Mouse (Mus musculus) limb, embryonic 14.5 days (tissue): ENCODE measurements around the gene Arhgap21. TPM values are rescaled to one million over a fixed set of nuclear protein-coding genes. Genes with fewer than 3 reads are reported as not detected.

Experiments used
- ATAC-seq: fragments of 200-750 bp; cut with Nextera tagmentation; 2 replicates; pipeline ENCODE4 v1.8.0; 2017; ENCODE audit warnings: low read depth, moderate number of reproducible peaks, moderate TSS enrichment; ENCODE audit not compliant: low FRiP score
- DNase-seq: peaks from one replicate; pipeline ENCODE4 v3.0.0-alpha.2; 2015; ENCODE audit warnings: low spot score
- H3K27ac ChIP-seq: fragments of 300-500 bp; sonication (generic); replicated peaks from 2 replicates; pipeline ENCODE4 v1.5.1; 2014; ENCODE audit warnings: low read depth, mild to moderate bottlenecking, low read length, moderate library complexity, mixed read lengths
- H3K27me3 ChIP-seq: fragments of 300-500 bp; sonication (generic); 2 replicates; pipeline ENCODE4 v1.6.1; 2014; ENCODE audit warnings: low read length, mixed read lengths; ENCODE audit not compliant: control insufficient read depth, insufficient read depth
- H3K36me3 ChIP-seq: fragments of 300-500 bp; sonication (generic); 2 replicates; pipeline ENCODE4 v1.6.1; 2014; ENCODE audit warnings: mild to moderate bottlenecking, low read length, moderate library complexity, mixed read lengths; ENCODE audit not compliant: control insufficient read depth, insufficient read depth
- H3K4me1 ChIP-seq: fragments of 300-500 bp; sonication (generic); 2 replicates; pipeline ENCODE4 v1.6.1; 2014; ENCODE audit warnings: antibody characterized with exemption, low read length, mixed read lengths; ENCODE audit not compliant: control insufficient read depth, insufficient read depth
- H3K4me2 ChIP-seq: fragments of 300-500 bp; sonication (generic); replicated peaks from 2 replicates; pipeline ENCODE4 v1.6.1; 2014; ENCODE audit warnings: low read depth, mild to moderate bottlenecking, low read length, moderate library complexity; ENCODE audit not compliant: severe bottlenecking
- H3K4me3 ChIP-seq: fragments of 300-500 bp; sonication (generic); replicated peaks from 2 replicates; pipeline ENCODE4 v1.5.1; 2014; ENCODE audit warnings: low read length
- H3K9ac ChIP-seq: fragments of 300-500 bp; sonication (generic); 2 replicates; pipeline ENCODE4 v1.6.1; 2014; ENCODE audit warnings: mild to moderate bottlenecking, low read depth, low read length, moderate library complexity; ENCODE audit not compliant: severe bottlenecking
- H3K9me3 ChIP-seq: fragments of 300-500 bp; sonication (generic); 2 replicates; pipeline ENCODE4 v1.6.1; 2016; ENCODE audit warnings: low read length; ENCODE audit not compliant: control insufficient read depth
- POLR2A ChIP-seq: fragments of 200-500 bp; IDR thresholded peaks from 2 replicates; pipeline ENCODE4 v1.8.0; 2012; ENCODE audit warnings: inconsistent platforms, mild to moderate bottlenecking, moderate library complexity, borderline replicate concordance; ENCODE audit not compliant: insufficient read depth, insufficient read length; ENCODE audit errors: extremely low read depth
- WGBS: fragments of 180-500 bp; shearing (Covaris S2); extraction: QIAGEN DNeasy Blood & Tissue Kit; methylation state at CpG from one replicate; pipeline ENCODE4 v1.1.7; 2014; 5-methylcytosine and 5-hydroxymethylcytosine counted together
- polyA plus RNA-seq, 2 experiments: library from polyadenylated mRNA; depleted of rRNA in 1 of 2; stranded (reverse) in 1 of 2; unstranded in 1 of 2; fragments of >200 nt; fragmentation: Nextera tagmentation in 1 of 2; extraction: Ambion mirVana in 1 of 2; gene quantifications; 2 replicates each; pipeline versions ENCODE4 v1.2.1 to v1.2.3; 2012 to 2014

The Arhgap21 gene
- polyA plus RNA-seq, 2 experiments = 19.6 to 29.2 TPM

GRCm38 (mm10) chr2:20874621-20875020, 94.1 kb downstream of the Arhgap21 start:
- no peak overlapping the region for H3K9ac ChIP-seq
- WGBS = 93% methylated on average over 5 of the region's 5 CpGs
- no peak overlapping the region for H3K4me3 ChIP-seq
- H3K4me1 ChIP-seq = no peaks in the 10 kb centered on the region
- H3K36me3 ChIP-seq = peaks cover 21% of the 10 kb centered on the region
- TF ChIP-seq POLR2A = no peak
- ATAC-seq (no peak), DNase-seq (no peak)
- no peak overlapping the region for H3K27ac ChIP-seq
- H3K4me2 ChIP-seq = no peak overlapping the region
- H3K9me3 ChIP-seq = no peaks in the 10 kb centered on the region
- H3K27me3 ChIP-seq = no peaks in the 10 kb centered on the region

DNA sequence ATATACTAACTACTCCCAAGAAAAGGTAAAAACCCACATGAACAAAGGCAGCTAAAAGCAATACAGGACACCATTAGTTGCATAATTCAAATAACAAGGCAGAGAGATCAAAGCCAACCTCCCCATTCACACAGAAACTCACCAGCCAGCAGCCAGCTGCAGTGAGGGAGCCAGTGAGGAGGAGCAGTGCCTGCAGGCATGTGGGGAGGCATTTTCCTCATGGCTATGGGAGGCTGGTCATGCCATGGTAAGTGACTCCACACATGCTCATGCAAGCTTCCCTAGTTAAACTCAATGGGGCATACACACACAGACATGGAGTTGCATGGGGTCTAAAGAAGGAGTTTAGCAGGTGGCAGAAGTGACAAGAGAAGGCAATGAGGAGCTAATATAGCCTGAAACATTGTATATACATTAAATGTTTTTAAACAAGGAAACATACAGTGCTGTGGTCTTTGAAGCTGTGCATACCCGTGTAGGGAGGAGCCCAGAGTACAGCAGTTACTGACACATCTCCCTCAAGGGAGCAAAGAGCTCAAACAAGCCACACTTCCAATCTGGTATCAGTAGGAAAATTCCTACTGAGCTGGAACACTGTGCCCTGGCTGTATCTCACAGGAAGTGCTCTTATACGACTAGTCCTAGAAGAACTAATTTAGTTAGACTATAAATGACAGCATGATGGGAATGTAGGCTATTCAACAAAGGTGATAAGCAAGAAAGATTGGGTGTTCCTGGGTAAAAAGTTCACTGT, 99.3 kb downstream of the Arhgap21 start:
- H3K36me3 ChIP-seq = peaks cover 36% of the 10 kb centered on the region
- no peak overlapping the region for H3K4me2 ChIP-seq
- ATAC-seq = no peak
- H3K4me1 ChIP-seq = no peaks in the 10 kb centered on the region
- no peak overlapping the region for H3K27ac ChIP-seq
- H3K27me3 ChIP-seq = no peaks in the 10 kb centered on the region
- TF ChIP-seq POLR2A = no peak
- H3K4me3 ChIP-seq = no peak overlapping the region
- no peak overlapping the region for H3K9ac ChIP-seq
- 37% methylated on average over 2 of the region's 2 CpGs for WGBS
- no peak for DNase-seq
- no peaks in the 10 kb centered on the region for H3K9me3 ChIP-seq

GRCm38 (mm10) chr2:20868052-20868451, 100.6 kb downstream of the Arhgap21 start:
- Histone ChIP-seq H3K4me2 (no peak overlapping the region), H3K36me3 (peaks cover 40% of the 10 kb centered on the region), H3K27ac (no peak overlapping the region), H3K4me1 (no peaks in the 10 kb centered on the region), H3K27me3 (no peaks in the 10 kb centered on the region), H3K9ac (no peak overlapping the region), H3K9me3 (no peaks in the 10 kb centered on the region), H3K4me3 (no peak overlapping the region)
- ATAC-seq (no peak), DNase-seq (no peak)
- no peak for TF ChIP-seq POLR2A

DNA sequence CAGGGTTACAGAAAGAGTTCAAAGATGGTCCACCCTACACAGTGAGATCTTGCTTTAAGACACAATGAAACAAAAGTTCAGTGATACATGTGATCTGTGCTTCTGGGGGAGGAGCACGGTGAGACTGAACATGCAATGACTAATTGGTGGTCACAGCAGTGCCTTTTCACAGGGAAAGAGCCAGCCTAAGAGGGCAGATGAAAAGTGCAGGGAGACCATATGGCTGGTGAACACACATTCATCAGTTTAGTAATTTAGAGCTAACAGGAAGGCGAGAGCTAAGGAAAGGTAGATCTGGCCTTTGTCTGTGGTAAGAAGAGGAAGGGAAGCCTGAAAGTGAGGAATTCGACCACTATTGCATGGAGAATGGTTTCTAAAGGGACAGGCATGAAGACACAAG, 102.9 kb downstream of the Arhgap21 start:
- H3K9me3 ChIP-seq = no peaks in the 10 kb centered on the region
- no peak overlapping the region for H3K9ac ChIP-seq
- H3K4me2 ChIP-seq = no peak overlapping the region
- DNase-seq = no peak
- 80% methylated on average over 3 of the region's 3 CpGs for WGBS
- TF ChIP-seq POLR2A = no peak
- no peaks in the 10 kb centered on the region for H3K27me3 ChIP-seq
- no peak for ATAC-seq
- peaks cover 55% of the 10 kb centered on the region for H3K36me3 ChIP-seq
- no peaks in the 10 kb centered on the region for H3K4me1 ChIP-seq
- no peak overlapping the region for H3K4me3 ChIP-seq
- no peak overlapping the region for H3K27ac ChIP-seq

DNA sequence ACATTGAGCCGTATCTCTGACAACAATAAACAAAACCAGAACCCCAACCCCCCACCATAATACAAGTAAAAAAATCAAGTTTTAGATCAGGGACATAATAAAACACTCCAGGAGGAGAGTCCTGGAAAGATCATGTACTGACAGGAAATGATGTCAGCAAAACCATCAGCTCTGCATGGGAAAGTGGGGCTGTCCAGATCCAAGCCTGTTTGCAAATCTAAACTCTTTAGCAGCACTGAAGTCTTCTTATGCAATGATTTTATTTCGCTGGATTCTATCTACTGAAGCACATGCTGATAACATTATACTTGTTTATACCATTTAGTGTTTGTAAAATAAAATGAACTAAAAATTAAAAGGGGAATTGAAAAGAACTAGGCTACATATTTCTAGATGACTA, 104.1 kb downstream of the Arhgap21 start:
- no peak for TF ChIP-seq POLR2A
- no peak overlapping the region for H3K9ac ChIP-seq
- peaks cover 65% of the 10 kb centered on the region for H3K36me3 ChIP-seq
- 79% methylated on average over 2 of the region's 2 CpGs for WGBS
- no peaks in the 10 kb centered on the region for H3K4me1 ChIP-seq
- H3K9me3 ChIP-seq = no peaks in the 10 kb centered on the region
- no peak overlapping the region for H3K4me3 ChIP-seq
- no peak overlapping the region for H3K27ac ChIP-seq
- no peaks in the 10 kb centered on the region for H3K27me3 ChIP-seq
- no peak overlapping the region for H3K4me2 ChIP-seq
- no peak for DNase-seq
- ATAC-seq = no peak
